Mouse (Mus musculus): ENCODE results near the gene Pbld2.
"Not testable (repeated sequence)": the region's sequence is repeated elsewhere in the genome, so short reads cannot be mapped to it uniquely, and the experiment has no call there.

The Pbld2 gene

DNA sequence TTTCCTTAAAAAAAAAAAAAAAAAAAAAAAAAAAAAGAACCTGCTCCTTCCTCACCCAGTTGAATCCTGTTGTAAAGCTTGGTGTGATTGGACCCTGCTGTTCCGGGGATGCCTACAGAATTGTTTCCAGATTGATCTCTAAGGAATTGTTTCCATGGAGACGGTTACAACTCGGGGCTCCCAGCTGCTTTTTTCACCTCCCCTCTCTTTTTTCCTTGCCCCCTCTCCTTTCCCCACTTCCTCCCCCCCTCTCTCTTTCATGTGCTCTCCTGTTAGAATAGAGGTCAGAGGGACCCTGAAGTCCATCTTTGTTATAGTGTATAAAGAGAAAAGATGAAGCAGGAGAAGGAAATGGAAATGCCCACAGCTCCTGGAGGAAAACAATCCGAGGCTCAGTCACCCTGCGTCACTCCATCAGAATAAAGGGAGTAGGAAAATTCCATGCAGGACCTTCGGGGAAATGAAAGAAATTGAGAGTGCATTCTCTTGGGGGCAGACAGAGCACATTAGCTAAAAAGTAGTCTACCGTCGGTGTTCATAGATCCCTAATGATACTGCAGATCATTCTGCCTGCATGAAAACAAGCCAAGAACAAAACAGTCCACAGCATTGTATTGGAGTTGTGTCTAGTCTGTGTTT lies 2.2 kb downstream of the Pbld2 start:
- no peak for DNase-seq

GRCm38 (mm10) chr10:63026795-63027160 lies 2.7 kb downstream of the Pbld2 start:
- no peak for DNase-seq

DNA sequence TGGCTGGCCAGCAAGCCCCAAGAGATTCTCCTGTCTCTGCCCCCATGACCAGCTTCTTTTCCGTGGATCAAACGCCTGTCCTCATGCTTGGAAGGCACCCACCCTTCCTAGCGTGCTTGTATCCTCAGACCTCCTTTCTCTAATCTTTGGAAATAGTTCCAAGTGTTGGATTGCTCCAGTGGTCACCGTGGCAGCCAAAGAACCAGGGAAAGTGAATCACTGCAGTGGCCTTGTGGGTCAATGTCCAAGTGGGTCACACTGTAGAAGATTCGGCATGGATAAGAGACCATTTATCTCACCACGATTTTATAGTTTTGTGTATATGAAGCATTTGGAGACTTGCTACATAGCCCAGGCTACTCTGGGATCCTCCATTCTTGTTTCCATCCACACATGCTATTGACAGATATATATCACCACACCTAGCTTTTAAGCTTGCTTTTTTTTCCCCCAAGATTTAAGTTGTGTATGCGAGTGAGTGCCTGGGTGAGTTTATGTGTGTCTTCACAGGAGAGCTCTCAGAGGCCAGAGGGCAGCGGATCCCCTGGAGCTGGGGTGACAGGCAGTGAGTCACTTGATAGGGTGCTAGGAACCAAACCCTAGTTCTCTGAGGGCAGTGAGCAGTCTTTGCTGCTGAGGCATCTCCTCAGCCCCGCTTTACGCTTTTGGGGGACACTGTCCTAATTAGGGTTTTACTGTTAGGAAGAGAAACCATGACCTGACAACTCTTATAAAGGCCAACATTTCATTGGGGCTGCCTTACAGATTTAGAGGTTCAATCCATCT lies 3.5 kb downstream of the Pbld2 start:
- no peak for DNase-seq

GRCm38 (mm10) chr10:63028396-63028795 lies 4.3 kb downstream of the Pbld2 start:
- no peak for DNase-seq

GRCm38 (mm10) chr10:63032267-63032666 lies 8.2 kb downstream of the Pbld2 start:
- DNase-seq, result peak; percentile 60

DNA sequence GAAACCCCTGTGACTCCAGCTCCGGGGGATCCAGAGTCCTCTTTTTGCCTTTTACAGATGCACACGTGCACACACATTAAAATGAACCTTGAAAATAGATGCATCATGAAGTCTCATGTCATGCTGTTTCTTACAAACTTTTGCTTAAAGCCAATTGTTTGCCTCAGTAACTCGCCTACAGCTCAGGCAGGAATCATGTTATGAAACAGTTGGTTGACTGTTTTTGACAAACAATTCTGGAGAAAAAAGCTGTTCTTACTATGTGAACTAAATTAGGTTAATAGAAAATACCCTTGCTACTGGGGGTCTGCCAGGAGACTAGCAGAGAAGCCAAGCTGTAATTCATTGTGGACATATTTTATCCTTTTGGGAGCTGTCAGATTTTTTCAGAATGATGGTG lies 8.8 kb downstream of the Pbld2 start:
- DNase-seq, result no peak

GRCm38 (mm10) chr10:63038571-63039320 lies 14.6 kb downstream of the Pbld2 start:
- DNase-seq, result no peak

- DNase-seq, result no peak
Observed at GRCm38 (mm10) chr10:63039867-63040628, 15.9 kb downstream of the Pbld2 start.

DNA sequence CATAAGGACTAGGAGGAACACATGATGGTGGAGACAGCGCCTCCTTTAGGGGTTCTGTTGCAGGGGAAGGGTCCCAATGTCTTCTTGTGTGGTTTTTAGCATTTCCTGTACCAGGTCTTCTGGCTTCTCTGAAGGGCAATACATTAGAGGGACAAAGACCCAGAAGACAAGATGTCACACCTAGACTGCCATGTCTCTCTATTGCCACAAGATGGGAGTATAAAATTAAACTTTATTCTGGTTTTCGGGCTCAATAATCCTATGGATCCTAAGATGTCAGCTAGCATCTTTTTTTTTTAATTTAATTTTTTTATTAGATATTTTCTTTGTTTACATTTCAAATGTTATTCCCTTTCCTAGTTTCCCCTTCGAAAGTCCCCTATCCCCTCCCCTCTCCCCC lies 19.0 kb downstream of the Pbld2 start:
- DNase-seq, result no peak

DNA sequence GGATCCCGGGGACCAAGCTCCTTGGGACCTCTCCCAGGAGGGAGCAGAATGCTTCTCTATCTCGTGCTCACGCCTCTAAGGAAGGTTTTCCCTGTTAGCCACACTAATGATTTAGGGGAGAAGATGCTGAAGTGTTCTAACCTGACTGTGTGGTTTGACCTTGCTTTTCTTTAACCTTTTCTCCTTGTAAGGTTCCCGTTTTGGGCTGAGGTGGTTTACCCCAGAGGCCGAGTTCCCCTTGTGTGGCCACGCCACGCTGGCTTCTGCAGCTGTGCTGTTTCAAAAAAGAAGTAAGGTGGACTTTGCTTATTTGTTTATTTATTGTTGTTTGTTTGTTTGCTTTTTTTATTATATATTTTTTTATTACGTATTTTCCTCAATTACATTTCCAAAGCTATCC lies 23.6 kb downstream of the Pbld2 start:
- no peak for DNase-seq

DNA sequence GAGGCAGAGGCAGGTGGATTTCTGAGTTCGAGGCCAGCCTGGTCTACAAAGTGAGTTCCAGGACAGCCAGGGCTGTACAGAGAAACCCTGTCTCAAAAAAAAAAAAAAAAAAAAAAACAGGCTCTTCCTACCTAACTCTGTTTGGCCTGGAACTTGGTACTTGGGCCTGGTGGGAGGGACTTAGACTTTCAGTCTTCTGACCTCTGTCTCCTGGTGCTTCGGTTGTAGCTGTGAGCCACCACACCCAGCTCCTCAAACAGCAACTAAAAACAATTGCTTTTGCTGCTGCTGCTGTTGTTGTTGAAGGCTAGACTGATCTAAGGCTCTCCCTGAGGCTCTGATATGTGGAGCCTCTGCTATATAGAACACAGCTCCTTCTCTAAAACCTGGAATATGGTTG lies 25.0 kb downstream of the Pbld2 start:
- DNase-seq, result no peak

DNA sequence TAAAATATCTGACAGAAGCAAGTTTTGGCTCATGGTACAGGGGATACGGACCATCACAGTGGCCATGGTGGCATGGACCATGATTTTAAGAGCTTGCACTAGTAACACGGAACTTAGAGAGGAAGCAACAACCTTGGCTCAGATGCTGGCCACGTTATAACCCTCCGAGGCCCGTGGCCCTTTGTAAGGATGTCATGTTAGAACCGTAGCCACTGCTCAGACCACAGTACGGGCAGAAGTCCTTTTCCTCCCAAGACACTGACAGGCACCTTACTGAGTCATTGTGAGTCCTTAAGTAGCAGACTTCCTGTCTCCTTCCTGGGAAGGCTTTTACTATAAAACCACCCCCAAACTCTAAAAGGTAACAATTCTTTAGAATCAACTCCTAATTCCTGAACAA lies 27.2 kb downstream of the Pbld2 start:
- DNase-seq, result no peak

- DNase-seq, result no peak
Observed at GRCm38 (mm10) chr10:63052011-63052410, 27.9 kb downstream of the Pbld2 start.

DNA sequence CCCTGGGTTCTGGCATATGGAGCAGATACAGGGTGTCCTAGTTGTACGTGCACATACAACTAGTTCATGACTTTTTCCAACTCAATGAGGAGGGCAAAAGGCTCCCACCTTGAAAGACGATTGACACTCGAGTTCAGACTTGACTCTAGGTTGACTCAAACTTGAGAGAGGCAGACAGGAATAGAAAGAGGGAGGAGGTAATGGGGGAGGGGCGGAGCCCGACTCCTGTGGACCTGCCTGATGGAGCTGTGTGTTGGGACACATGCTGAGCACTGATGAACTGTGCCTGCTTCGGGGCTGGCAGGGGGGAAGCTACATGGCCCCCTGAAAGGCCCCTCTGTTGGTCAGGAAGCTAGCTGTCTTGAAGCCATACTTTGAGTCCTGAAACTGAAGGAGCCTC lies 28.9 kb downstream of the Pbld2 start:
- DNase-seq, result no peak

DNA sequence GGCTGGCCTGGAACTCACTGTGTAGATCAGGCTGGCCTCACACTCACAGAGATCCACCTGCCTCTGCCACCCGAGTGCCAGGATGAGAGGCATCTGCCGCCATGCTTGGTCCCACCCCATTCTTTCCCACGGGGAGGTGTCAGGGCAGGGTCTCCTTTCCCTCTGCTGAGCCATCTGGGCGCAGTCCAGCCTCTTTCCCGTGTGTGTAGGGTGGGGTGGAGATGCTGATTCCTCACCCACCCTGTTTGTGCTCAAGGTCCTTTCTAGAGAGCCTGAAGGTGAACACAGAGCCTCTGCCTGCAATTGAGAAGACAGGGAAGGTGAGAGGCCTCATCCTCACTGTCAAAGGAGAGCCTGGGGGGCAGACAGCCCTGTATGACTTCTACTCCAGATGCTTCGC lies 30.0 kb downstream of the Pbld2 start:
- not testable (repeated sequence) for DNase-seq

GRCm38 (mm10) chr10:63054586-63054985 lies 30.5 kb downstream of the Pbld2 start:
- no peak for DNase-seq

GRCm38 (mm10) chr10:63056966-63057750 lies 33.0 kb downstream of the Pbld2 start:
- DNase-seq, result peak; percentile 54

GRCm38 (mm10) chr10:63059862-63060261 lies 35.7 kb downstream of the Pbld2 start, which contains the start of gene Pbld1:
Pbld1 (plus strand) TSS chr10:63060162.
- DNase-seq, result no peak

GRCm38 (mm10) chr10:63060406-63060805 lies 36.3 kb downstream of the Pbld2 start:
- DNase-seq, result peak; percentile 67

DNA sequence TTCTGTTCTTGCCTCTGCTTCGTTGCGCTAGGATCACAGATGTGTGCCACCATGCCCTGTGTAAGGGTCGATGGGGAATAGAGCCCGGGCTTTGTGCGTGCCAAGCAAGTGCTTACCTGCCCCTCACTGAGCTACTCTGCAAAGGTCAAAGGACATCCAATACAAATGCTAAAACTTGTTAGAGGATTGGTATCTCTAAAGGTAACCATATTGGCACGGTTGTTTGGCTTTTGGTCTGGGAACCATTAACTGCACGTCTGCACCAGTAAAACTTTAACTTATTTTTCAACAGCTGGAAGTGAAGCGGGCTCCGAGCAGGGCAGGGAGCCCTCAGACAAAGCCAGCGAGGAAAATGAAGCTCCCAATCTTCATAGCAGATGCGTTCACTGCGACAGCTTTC lies 37.2 kb downstream of the Pbld2 start:
- no peak for DNase-seq

- no peak for DNase-seq
Observed at GRCm38 (mm10) chr10:63062696-63063095, 38.6 kb downstream of the Pbld2 start.

DNA sequence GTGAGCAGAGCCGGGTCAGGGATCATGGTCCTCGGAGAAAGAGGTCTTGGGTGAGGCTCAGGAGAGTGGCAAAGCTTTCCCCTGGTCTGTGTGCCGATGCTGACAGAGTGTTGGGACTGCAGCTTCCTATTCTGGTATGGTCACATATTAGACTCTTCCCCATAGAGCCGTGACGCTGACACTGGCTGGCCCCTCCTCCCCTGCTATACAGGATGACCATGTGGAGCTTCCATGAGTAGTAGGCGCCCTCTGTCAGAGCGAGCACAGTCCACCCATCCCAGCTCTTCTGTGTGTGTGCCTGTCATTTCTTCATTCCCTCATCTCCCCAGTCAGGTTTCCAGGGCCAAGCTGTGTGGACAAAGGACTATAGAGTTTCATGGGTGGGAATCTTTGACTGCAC lies 39.2 kb downstream of the Pbld2 start:
- no peak for DNase-seq
